Mouse (Mus musculus) heart, embryonic 11.5 days (tissue): ENCODE data around the gene Dand5. TPM values are rescaled to one million over a fixed set of nuclear protein-coding genes. Genes with fewer than 3 reads are reported as not detected.

Source experiments
- ATAC-seq: fragments of 200-750 bp; cut with Nextera tagmentation; replicated peaks from 2 replicates; pipeline ENCODE4 v1.8.0; 2017; ENCODE audit warnings: moderate library complexity; ENCODE audit not compliant: insufficient number of reproducible peaks, low FRiP score, low TSS enrichment
- H3K27ac ChIP-seq: fragments of 300-500 bp; sonication (generic); 2 replicates; pipeline ENCODE4 v1.5.1; 2014; ENCODE audit warnings: mild to moderate bottlenecking, low read depth, low read length
- H3K27me3 ChIP-seq: fragments of 300-500 bp; sonication (generic); 2 replicates; pipeline ENCODE4 v1.6.1; 2014; ENCODE audit warnings: mild to moderate bottlenecking, low read length, mixed read lengths; ENCODE audit not compliant: control insufficient read depth, insufficient read depth
- H3K36me3 ChIP-seq: fragments of 300-500 bp; sonication (generic); 2 replicates; pipeline ENCODE4 v1.6.1; 2014; ENCODE audit warnings: mild to moderate bottlenecking, low read length, moderate library complexity, mixed read lengths; ENCODE audit not compliant: control insufficient read depth, insufficient read depth
- H3K4me1 ChIP-seq: fragments of 300-500 bp; sonication (generic); 2 replicates; pipeline ENCODE4 v1.6.1; 2014; ENCODE audit warnings: low read length; ENCODE audit not compliant: control insufficient read depth, insufficient read depth
- H3K4me2 ChIP-seq: fragments of 300-500 bp; sonication (generic); 2 replicates; pipeline ENCODE4 v1.6.1; 2014; ENCODE audit warnings: mild to moderate bottlenecking, moderate library complexity
- H3K4me3 ChIP-seq: fragments of 300-500 bp; sonication (generic); 2 replicates; pipeline ENCODE4 v1.5.1; 2014; ENCODE audit warnings: low read depth, low read length
- H3K9ac ChIP-seq: fragments of 300-500 bp; sonication (generic); 2 replicates; pipeline ENCODE4 v1.6.1; 2014; ENCODE audit warnings: mild to moderate bottlenecking, low read depth, low read length, moderate library complexity
- H3K9me3 ChIP-seq: fragments of 300-500 bp; sonication (generic); replicated peaks from 2 replicates; pipeline ENCODE4 v1.6.1; 2016; ENCODE audit warnings: low read length; ENCODE audit not compliant: control insufficient read depth
- WGBS: fragments of 180-500 bp; shearing (Covaris S2); extraction: QIAGEN DNeasy Blood & Tissue Kit; methylation state at CpG from one replicate; pipeline ENCODE4 v1.1.7; 2014; ENCODE audit not compliant: insufficient replicate concordance; 5-methylcytosine and 5-hydroxymethylcytosine counted together
- microRNA-seq: library from miRNA; unstranded; fragments of <30 nt; microRNA quantifications from one replicate; pipeline ENCODE4, GENCODE M21; 2016; ENCODE audit warnings: borderline number of aligned reads
- polyA plus RNA-seq: library from polyadenylated mRNA; unstranded; fragments of >200 nt; fragmentation: Nextera tagmentation; extraction: Ambion mirVana; gene quantifications from 2 replicates; pipeline ENCODE4 v1.2.1, GENCODE M21; 2014

Dand5 gene
- polyA plus RNA-seq, 1 experiment from 2014 or later, result 5.0 TPM

DNA sequence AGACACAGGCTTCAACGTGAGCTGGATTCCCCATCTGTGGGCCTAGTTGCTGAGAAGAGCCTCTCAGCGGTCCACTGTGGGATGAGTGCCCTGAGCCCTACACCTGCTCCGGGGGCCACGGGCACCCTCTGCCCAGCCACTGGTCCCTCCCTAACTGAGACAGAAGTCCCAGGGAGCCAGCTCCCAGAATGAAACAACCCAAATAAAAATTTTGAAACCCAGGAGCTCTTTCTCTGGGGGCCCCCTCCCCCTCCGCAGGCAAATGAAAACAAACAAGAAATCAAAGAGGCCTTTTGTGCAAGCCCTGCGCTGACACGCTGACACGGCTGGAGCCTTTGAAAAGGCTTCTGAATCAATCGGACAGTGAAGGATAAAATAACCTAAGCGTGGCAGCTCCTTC lies 57.0 kb downstream of the Dand5 start:
- Histone ChIP-seq H3K27me3 (peaks cover 65% of the 10 kb centered on the region), H3K4me1 (peaks cover 7% of the 10 kb centered on the region; the same call in 1 of the 2 replicates)
- WGBS, result 40% methylated on average over 10 of the region's 10 CpGs

More for the DNA sequence above, 57.0 kb downstream of the Dand5 start:
- no peaks in the 10 kb centered on the region for H3K36me3 ChIP-seq
- no peak overlapping the region for H3K27ac ChIP-seq
- no peak overlapping the region for H3K4me3 ChIP-seq
- no peak overlapping the region for H3K4me2 ChIP-seq
- no peaks in the 10 kb centered on the region for H3K9me3 ChIP-seq
- no peak for ATAC-seq
- H3K9ac ChIP-seq, result no peak overlapping the region

Small RNA genes lying within 50 kb of the gene (microRNA-seq; reads per million reads assigned to microRNA genes)
- 3.0 reads per million, percentile 31 among the genes with 10 or more reads in this experiment for gene Mir7069

Other genes with a start within 250 kb of the Dand5 start
- 52.3 and 55.9 TPM in 2 replicates for gene Ier2, start 160.0 kb downstream of the Dand5 start, polyA plus RNA-seq
- 49.7 and 51.6 TPM in 2 replicates for gene Trmt1, start 136.5 kb downstream of the Dand5 start, polyA plus RNA-seq
- 19.1 and 19.6 TPM in 2 replicates for gene Nacc1, start 135.0 kb downstream of the Dand5 start, polyA plus RNA-seq
- 19.5 and 22.9 TPM in 2 replicates for gene Lyl1, start 121.4 kb downstream of the Dand5 start, polyA plus RNA-seq
- 3.4 and 5.4 TPM in 2 replicates for gene G430095P16Rik, start 99.8 kb downstream of the Dand5 start, polyA plus RNA-seq
- 6.1 and 7.6 TPM in 2 replicates for gene Nfix, start 22.5 kb downstream of the Dand5 start, polyA plus RNA-seq
- gene Gadd45gip1, start 8.7 kb upstream of the Dand5 start, polyA plus RNA-seq, result 51.5 and 52.2 TPM in 2 replicates
- gene Rad23a, start 17.8 kb upstream of the Dand5 start, polyA plus RNA-seq, result 125 and 127 TPM in 2 replicates
- gene Calr, start 24.1 kb upstream of the Dand5 start, polyA plus RNA-seq, result 830 and 894 TPM in 2 replicates
- gene Farsa, start 34.2 kb upstream of the Dand5 start, polyA plus RNA-seq, result 53.6 and 54.5 TPM in 2 replicates
- gene Syce2, start 49.3 kb upstream of the Dand5 start, polyA plus RNA-seq, result 44.2 and 49.6 TPM in 2 replicates
- 36.2 and 40.4 TPM in 2 replicates for gene Gcdh, start 71.1 kb upstream of the Dand5 start, polyA plus RNA-seq
- 48.7 and 65.0 TPM in 2 replicates for gene Klf1, start 79.1 kb upstream of the Dand5 start, polyA plus RNA-seq
- gene Dnase2a, start 85.7 kb upstream of the Dand5 start, polyA plus RNA-seq, result 4.3 and 5.4 TPM in 2 replicates
- 0.27 TPM in 1 of 2 replicates, not detected in the other for gene Mast1, start 114.5 kb upstream of the Dand5 start, polyA plus RNA-seq
- not detected in 2 replicates for gene Rtbdn, start 124.2 kb upstream of the Dand5 start, polyA plus RNA-seq
- not detected in 2 replicates for gene Gm49661, start 146.6 kb upstream of the Dand5 start, polyA plus RNA-seq
- 862 and 992 TPM in 2 replicates for gene Prdx2, start 146.8 kb upstream of the Dand5 start, polyA plus RNA-seq
- gene Rnaseh2a, start 146.9 kb upstream of the Dand5 start, polyA plus RNA-seq, result 95.9 and 106 TPM in 2 replicates
- 7.6 and 9.3 TPM in 2 replicates for gene Junb, start 155.9 kb upstream of the Dand5 start, polyA plus RNA-seq
- gene Hook2, start 167.8 kb upstream of the Dand5 start, polyA plus RNA-seq, result 6.7 and 7.1 TPM in 2 replicates
- not detected in 2 replicates for gene Best2, start 191.7 kb upstream of the Dand5 start, polyA plus RNA-seq
- gene Asna1, start 202.5 kb upstream of the Dand5 start, polyA plus RNA-seq, result 108 and 118 TPM in 2 replicates
- gene Trir, start 204.0 kb upstream of the Dand5 start, polyA plus RNA-seq, result 99.7 and 101 TPM in 2 replicates
- 15.7 and 16.2 TPM in 2 replicates for gene Tnpo2, start 214.1 kb upstream of the Dand5 start, polyA plus RNA-seq
- 15.9 and 17.8 TPM in 2 replicates for gene Fbxw9, start 237.2 kb upstream of the Dand5 start, polyA plus RNA-seq
- gene Gm5741, start 245.2 kb upstream of the Dand5 start, polyA plus RNA-seq, result 1.5 TPM in 1 of 2 replicates, not detected in the other
- gene Dhps, start 248.9 kb upstream of the Dand5 start, polyA plus RNA-seq, result 57.6 and 60.0 TPM in 2 replicates